Mouse (Mus musculus): ENCODE data around the gene Ctns. TPM values are rescaled to one million over a fixed set of nuclear protein-coding genes. Genes with fewer than 3 reads are reported as not detected.

Gene Ctns
- polyA plus RNA-seq, 1 experiment from 2014 or later: 18.6 TPM

- H3K27me3 ChIP-seq (ENCODE audit: control insufficient read depth, insufficient read depth, low read depth, low read length): no peaks in the 10 kb centered on the region
- ATAC-seq: no peak
- H3K9ac ChIP-seq (ENCODE audit: low read depth, low read length): no peak overlapping the region
- H3K4me1 ChIP-seq (ENCODE audit: control insufficient read depth, insufficient read depth, low read length): no peaks in the 10 kb centered on the region
- no peaks in the 10 kb centered on the region for H3K36me3 ChIP-seq (ENCODE audit: control insufficient read depth, insufficient read depth, low read length)
- H3K4me3 ChIP-seq (ENCODE audit: low read depth, low read length): no peak overlapping the region
- whole genome bisulfite sequencing: 91% methylated on average over 6 of the region's 6 CpGs
- no peak overlapping the region for H3K27ac ChIP-seq (ENCODE audit: low read length)
- H3K4me2 ChIP-seq (ENCODE audit: low read length): no peak overlapping the region
- H3K9me3 ChIP-seq (replicated peaks; ENCODE audit: control insufficient read depth, low read length, poor library complexity, severe bottlenecking): no peaks in the 10 kb centered on the region; the same call in 1 of the 2 replicates
These were observed 27.0 kb upstream of the Ctns start for GRCm38 (mm10) chr11:73225856-73226255.

GRCm38 (mm10) chr11:73223966-73224365 lies 25.1 kb upstream of the Ctns start:
- 70% methylated on average over 2 of the region's 2 CpGs for WGBS
- no peaks in the 10 kb centered on the region for H3K27me3 ChIP-seq (ENCODE audit: control insufficient read depth, insufficient read depth, low read depth, low read length)
- H3K9ac ChIP-seq (ENCODE audit: low read depth, low read length): no peak overlapping the region
- H3K36me3 ChIP-seq (ENCODE audit: control insufficient read depth, insufficient read depth, low read length): no peaks in the 10 kb centered on the region
- no peaks in the 10 kb centered on the region for H3K4me1 ChIP-seq (ENCODE audit: control insufficient read depth, insufficient read depth, low read length)
- no peak overlapping the region for H3K4me2 ChIP-seq (ENCODE audit: low read length)
- no peak for ATAC-seq
- no peaks in the 10 kb centered on the region; the same call in 1 of the 2 replicates for H3K9me3 ChIP-seq (replicated peaks; ENCODE audit: control insufficient read depth, low read length, poor library complexity, severe bottlenecking)
- H3K27ac ChIP-seq (ENCODE audit: low read length): no peak overlapping the region
- H3K4me3 ChIP-seq (ENCODE audit: low read depth, low read length): no peak overlapping the region

- no peak for ATAC-seq
- no peaks in the 10 kb centered on the region for H3K4me1 ChIP-seq (ENCODE audit: control insufficient read depth, insufficient read depth, low read length)
- H3K4me3 ChIP-seq (ENCODE audit: low read depth, low read length): no peak overlapping the region
- 62% methylated on average over 5 of the region's 5 CpGs for WGBS
- H3K9me3 ChIP-seq (replicated peaks; ENCODE audit: control insufficient read depth, low read length, poor library complexity, severe bottlenecking): no peaks in the 10 kb centered on the region
- no peak overlapping the region for H3K4me2 ChIP-seq (ENCODE audit: low read length)
- H3K27ac ChIP-seq (ENCODE audit: low read length): no peak overlapping the region
- no peak overlapping the region for H3K9ac ChIP-seq (ENCODE audit: low read depth, low read length)
- H3K36me3 ChIP-seq (ENCODE audit: control insufficient read depth, insufficient read depth, low read length): no peaks in the 10 kb centered on the region
- H3K27me3 ChIP-seq (ENCODE audit: control insufficient read depth, insufficient read depth, low read depth, low read length): no peaks in the 10 kb centered on the region
These were observed 24.0 kb upstream of the Ctns start for GRCm38 (mm10) chr11:73222846-73223245.

- Histone ChIP-seq H3K4me3 (ENCODE audit: low read depth, low read length) (no peak overlapping the region), H3K36me3 (ENCODE audit: control insufficient read depth, insufficient read depth, low read length) (no peaks in the 10 kb centered on the region), H3K27me3 (ENCODE audit: control insufficient read depth, insufficient read depth, low read depth, low read length) (no peaks in the 10 kb centered on the region), H3K27ac (ENCODE audit: low read length) (no peak overlapping the region), H3K9me3 (replicated peaks; ENCODE audit: control insufficient read depth, low read length, poor library complexity, severe bottlenecking) (no peaks in the 10 kb centered on the region), H3K4me1 (ENCODE audit: control insufficient read depth, insufficient read depth, low read length) (no peaks in the 10 kb centered on the region), H3K4me2 (ENCODE audit: low read length) (no peak overlapping the region), H3K9ac (ENCODE audit: low read depth, low read length) (no peak overlapping the region)
- 90% methylated on average over 1 of the region's 1 CpGs for WGBS
- ATAC-seq: no peak
These were observed 21.8 kb upstream of the Ctns start for GRCm38 (mm10) chr11:73220651-73221050.

GRCm38 (mm10) chr11:73219671-73220070 lies 20.8 kb upstream of the Ctns start:
- Histone ChIP-seq H3K9me3 (replicated peaks; ENCODE audit: control insufficient read depth, low read length, poor library complexity, severe bottlenecking) (no peaks in the 10 kb centered on the region), H3K36me3 (ENCODE audit: control insufficient read depth, insufficient read depth, low read length) (no peaks in the 10 kb centered on the region), H3K4me1 (ENCODE audit: control insufficient read depth, insufficient read depth, low read length) (no peaks in the 10 kb centered on the region), H3K27ac (ENCODE audit: low read length) (no peak overlapping the region), H3K27me3 (ENCODE audit: control insufficient read depth, insufficient read depth, low read depth, low read length) (no peaks in the 10 kb centered on the region), H3K4me2 (ENCODE audit: low read length) (no peak overlapping the region), H3K9ac (ENCODE audit: low read depth, low read length) (no peak overlapping the region), H3K4me3 (ENCODE audit: low read depth, low read length) (no peak overlapping the region)
- ATAC-seq: no peak
- 68% methylated on average over 2 of the region's 2 CpGs for WGBS

GRCm38 (mm10) chr11:73213956-73214355 lies 15.1 kb upstream of the Ctns start:
- Histone ChIP-seq H3K4me2 (ENCODE audit: low read length) (no peak overlapping the region), H3K27me3 (ENCODE audit: control insufficient read depth, insufficient read depth, low read depth, low read length) (no peaks in the 10 kb centered on the region), H3K4me1 (ENCODE audit: control insufficient read depth, insufficient read depth, low read length) (no peaks in the 10 kb centered on the region), H3K9me3 (replicated peaks; ENCODE audit: control insufficient read depth, low read length, poor library complexity, severe bottlenecking) (no peaks in the 10 kb centered on the region), H3K27ac (ENCODE audit: low read length) (no peak overlapping the region), H3K4me3 (ENCODE audit: low read depth, low read length) (no peak overlapping the region), H3K36me3 (ENCODE audit: control insufficient read depth, insufficient read depth, low read length) (no peaks in the 10 kb centered on the region), H3K9ac (ENCODE audit: low read depth, low read length) (no peak overlapping the region)
- 76% methylated on average over 3 of the region's 3 CpGs for WGBS
- no peak for ATAC-seq

- no peak for ATAC-seq
- Histone ChIP-seq H3K4me1 (ENCODE audit: control insufficient read depth, insufficient read depth, low read length) (no peaks in the 10 kb centered on the region), H3K36me3 (ENCODE audit: control insufficient read depth, insufficient read depth, low read length) (no peaks in the 10 kb centered on the region), H3K27me3 (ENCODE audit: control insufficient read depth, insufficient read depth, low read depth, low read length) (no peaks in the 10 kb centered on the region), H3K9ac (ENCODE audit: low read depth, low read length) (no peak overlapping the region), H3K9me3 (replicated peaks; ENCODE audit: control insufficient read depth, low read length, poor library complexity, severe bottlenecking) (no peaks in the 10 kb centered on the region), H3K4me2 (ENCODE audit: low read length) (no peak overlapping the region), H3K27ac (ENCODE audit: low read length) (no peak overlapping the region), H3K4me3 (ENCODE audit: low read depth, low read length) (no peak overlapping the region)
- WGBS: 76% methylated on average over 2 of the region's 2 CpGs
These were observed 8.8 kb upstream of the Ctns start for GRCm38 (mm10) chr11:73207621-73208020.

GRCm38 (mm10) chr11:73205194-73205593 lies 6.4 kb upstream of the Ctns start:
- H3K4me2 ChIP-seq (ENCODE audit: low read length): no peak overlapping the region
- H3K9me3 ChIP-seq (replicated peaks; ENCODE audit: control insufficient read depth, low read length, poor library complexity, severe bottlenecking): no peaks in the 10 kb centered on the region
- H3K27me3 ChIP-seq (ENCODE audit: control insufficient read depth, insufficient read depth, low read depth, low read length): no peaks in the 10 kb centered on the region
- H3K9ac ChIP-seq (ENCODE audit: low read depth, low read length): no peak overlapping the region
- no peaks in the 10 kb centered on the region for H3K36me3 ChIP-seq (ENCODE audit: control insufficient read depth, insufficient read depth, low read length)
- no peak overlapping the region for H3K27ac ChIP-seq (ENCODE audit: low read length)
- H3K4me1 ChIP-seq (ENCODE audit: control insufficient read depth, insufficient read depth, low read length): no peaks in the 10 kb centered on the region
- H3K4me3 ChIP-seq (ENCODE audit: low read depth, low read length): no peak overlapping the region
- ATAC-seq: no peak
- 88% methylated on average over 7 of the region's 7 CpGs for WGBS

GRCm38 (mm10) chr11:73203895-73204294 lies 5.1 kb upstream of the Ctns start:
- no peaks in the 10 kb centered on the region for H3K9me3 ChIP-seq (replicated peaks; ENCODE audit: control insufficient read depth, low read length, poor library complexity, severe bottlenecking)
- H3K4me1 ChIP-seq (ENCODE audit: control insufficient read depth, insufficient read depth, low read length): peaks cover 3% of the 10 kb centered on the region; the same call in 1 of the 2 replicates
- H3K36me3 ChIP-seq (ENCODE audit: control insufficient read depth, insufficient read depth, low read length): no peaks in the 10 kb centered on the region
- H3K4me3 ChIP-seq (ENCODE audit: low read depth, low read length): no peak overlapping the region
- no peak overlapping the region for H3K9ac ChIP-seq (ENCODE audit: low read depth, low read length)
- no peak overlapping the region for H3K4me2 ChIP-seq (ENCODE audit: low read length)
- no peak overlapping the region for H3K27ac ChIP-seq (ENCODE audit: low read length)
- 89% methylated on average over 8 of the region's 8 CpGs for WGBS
- ATAC-seq: no peak
- H3K27me3 ChIP-seq (ENCODE audit: control insufficient read depth, insufficient read depth, low read depth, low read length): no peaks in the 10 kb centered on the region

- no peaks in the 10 kb centered on the region for H3K9me3 ChIP-seq (replicated peaks; ENCODE audit: control insufficient read depth, low read length, poor library complexity, severe bottlenecking)
- no peak overlapping the region for H3K9ac ChIP-seq (ENCODE audit: low read depth, low read length)
- no peaks in the 10 kb centered on the region for H3K36me3 ChIP-seq (ENCODE audit: control insufficient read depth, insufficient read depth, low read length)
- no peak overlapping the region for H3K27ac ChIP-seq (ENCODE audit: low read length)
- no peaks in the 10 kb centered on the region for H3K27me3 ChIP-seq (ENCODE audit: control insufficient read depth, insufficient read depth, low read depth, low read length)
- H3K4me1 ChIP-seq (ENCODE audit: control insufficient read depth, insufficient read depth, low read length): peaks cover 11% of the 10 kb centered on the region
- 34% methylated on average over 4 of the region's 4 CpGs for WGBS
- no peak overlapping the region for H3K4me3 ChIP-seq (ENCODE audit: low read depth, low read length)
- no peak overlapping the region for H3K4me2 ChIP-seq (ENCODE audit: low read length)
- no peak for ATAC-seq
These were observed 2.8 kb upstream of the Ctns start for GRCm38 (mm10) chr11:73201597-73201996.
